Mouse (Mus musculus): ENCODE measurements at regions not wholly inside any gene's neighbourhood (a gene's known extent, or its start where the extent isn't known, plus 50 kb on each side); places are given as distances from the start of the nearest gene placed in this dataset.

DNA sequence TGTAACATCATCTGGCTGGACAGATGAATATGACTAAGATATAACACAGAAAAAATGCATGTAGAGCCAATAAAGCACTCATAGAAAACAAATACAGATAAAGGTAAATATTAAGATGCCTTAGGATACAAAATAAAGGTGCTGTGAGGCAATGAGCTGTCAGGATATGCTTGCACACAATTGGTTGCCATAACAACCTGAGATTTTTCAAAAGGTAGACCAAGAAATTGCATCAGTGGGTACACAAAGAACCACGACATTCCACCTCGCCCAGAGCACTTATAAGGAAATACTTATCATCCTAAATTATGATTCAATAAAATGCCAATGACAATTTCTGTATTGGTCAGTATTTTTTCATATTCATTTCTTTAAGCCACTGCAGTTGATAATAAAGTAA, 521.3 kb upstream of the Tbc1d2b start:
- no peak for ATAC-seq (ENCODE audit: low read depth)
- Histone ChIP-seq H3K9me3 (ENCODE audit: control insufficient read depth, low read length) (no peaks in the 10 kb centered on the region), H3K36me3 (ENCODE audit: control insufficient read depth, insufficient read depth, low read length) (no peaks in the 10 kb centered on the region), H3K27me3 (ENCODE audit: control insufficient read depth, insufficient read depth, low read length) (no peaks in the 10 kb centered on the region), H3K9ac (replicated peaks; ENCODE audit: low read depth, low read length) (no peak overlapping the region), H3K27ac (ENCODE audit: low read depth, low read length) (no peak overlapping the region), H3K4me3 (ENCODE audit: low read depth, low read length) (no peak overlapping the region), H3K4me2 (ENCODE audit: low read depth, low read length) (no peak overlapping the region), H3K4me1 (ENCODE audit: control insufficient read depth, insufficient read depth, low read length) (no peaks in the 10 kb centered on the region)
- 53% methylated on average over 2 of the region's 2 CpGs for WGBS

DNA sequence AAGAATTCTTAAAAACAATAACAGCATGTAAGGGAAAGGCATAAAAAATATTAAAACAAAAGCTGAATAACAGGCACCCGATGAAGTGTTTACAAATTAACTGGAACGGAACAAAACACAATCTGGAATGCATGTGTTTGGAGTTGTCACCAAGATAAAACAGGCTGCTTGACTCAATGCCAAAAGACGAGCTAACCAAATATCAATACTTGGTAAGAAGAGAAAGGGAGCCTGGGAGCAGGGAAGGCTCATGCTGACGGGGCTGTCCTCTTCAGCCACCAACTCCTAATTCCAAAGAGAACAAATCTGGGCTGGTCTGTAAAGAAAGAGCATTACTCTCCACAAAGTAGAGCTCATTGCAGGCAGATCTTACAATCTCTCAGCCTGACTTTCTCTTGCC, 545.4 kb upstream of the Zic4 start:
- no peak for ATAC-seq (ENCODE audit: low read depth)
- H3K4me2 ChIP-seq (ENCODE audit: low read depth, low read length): no peak overlapping the region
- no peaks in the 10 kb centered on the region for H3K9me3 ChIP-seq (ENCODE audit: control insufficient read depth, low read length)
- H3K4me1 ChIP-seq (ENCODE audit: control insufficient read depth, insufficient read depth, low read length): no peaks in the 10 kb centered on the region
- no peaks in the 10 kb centered on the region for H3K27me3 ChIP-seq (ENCODE audit: control insufficient read depth, insufficient read depth, low read length)
- no peak overlapping the region for H3K27ac ChIP-seq (ENCODE audit: low read depth, low read length)
- WGBS: 51% methylated on average over 4 of the region's 4 CpGs
- no peak overlapping the region for H3K4me3 ChIP-seq (ENCODE audit: low read depth, low read length)
- no peak overlapping the region for H3K9ac ChIP-seq (replicated peaks; ENCODE audit: low read depth, low read length)
- no peaks in the 10 kb centered on the region for H3K36me3 ChIP-seq (ENCODE audit: control insufficient read depth, insufficient read depth, low read length)

DNA sequence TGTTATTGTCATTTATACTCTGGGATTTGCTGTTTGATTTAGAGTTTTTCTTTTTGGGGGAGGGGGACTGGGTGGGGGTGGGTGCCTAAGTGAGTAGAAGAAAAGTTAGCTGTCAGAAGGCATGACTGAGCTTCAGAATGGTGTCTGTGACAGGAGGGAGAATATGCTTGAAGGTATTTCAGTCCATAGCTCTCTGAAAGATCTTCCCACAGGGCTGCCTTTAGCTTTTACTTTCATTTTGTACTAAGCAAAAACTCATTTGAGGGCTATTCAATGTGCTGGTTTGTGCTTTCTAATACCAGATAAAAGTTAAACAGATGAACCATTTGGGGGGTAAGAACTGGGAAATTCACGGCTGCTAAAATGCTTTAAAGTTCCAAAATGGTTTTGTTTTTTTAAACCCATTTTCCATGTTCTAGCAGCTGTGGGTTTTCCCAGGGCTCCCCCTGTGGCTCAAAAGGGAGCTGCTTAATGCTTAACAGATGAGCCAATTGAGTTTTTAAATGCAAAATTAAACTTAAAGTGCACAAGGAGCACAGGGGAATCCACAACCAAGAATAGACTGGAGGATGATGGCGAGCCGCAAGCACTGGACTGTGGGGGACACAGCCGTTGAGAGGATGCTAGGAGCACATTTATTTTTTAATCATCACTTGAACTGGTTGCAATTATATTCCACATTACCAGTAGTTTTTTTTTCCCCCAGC, 538.5 kb upstream of the Zic4 start:
- Histone ChIP-seq H3K27me3 (ENCODE audit: control insufficient read depth, insufficient read depth, low read length) (no peaks in the 10 kb centered on the region), H3K4me2 (ENCODE audit: low read depth, low read length) (no peak overlapping the region), H3K4me3 (ENCODE audit: low read depth, low read length) (no peak overlapping the region), H3K9ac (replicated peaks; ENCODE audit: low read depth, low read length) (no peak overlapping the region), H3K4me1 (ENCODE audit: control insufficient read depth, insufficient read depth, low read length) (no peaks in the 10 kb centered on the region), H3K9me3 (ENCODE audit: control insufficient read depth, low read length) (no peaks in the 10 kb centered on the region), H3K36me3 (ENCODE audit: control insufficient read depth, insufficient read depth, low read length) (no peaks in the 10 kb centered on the region), H3K27ac (ENCODE audit: low read depth, low read length) (no peak overlapping the region)
- peak; percentile 56; the same call in 1 of the 2 replicates for ATAC-seq (ENCODE audit: low read depth)
- 39% methylated on average over 4 of the region's 4 CpGs for WGBS

DNA sequence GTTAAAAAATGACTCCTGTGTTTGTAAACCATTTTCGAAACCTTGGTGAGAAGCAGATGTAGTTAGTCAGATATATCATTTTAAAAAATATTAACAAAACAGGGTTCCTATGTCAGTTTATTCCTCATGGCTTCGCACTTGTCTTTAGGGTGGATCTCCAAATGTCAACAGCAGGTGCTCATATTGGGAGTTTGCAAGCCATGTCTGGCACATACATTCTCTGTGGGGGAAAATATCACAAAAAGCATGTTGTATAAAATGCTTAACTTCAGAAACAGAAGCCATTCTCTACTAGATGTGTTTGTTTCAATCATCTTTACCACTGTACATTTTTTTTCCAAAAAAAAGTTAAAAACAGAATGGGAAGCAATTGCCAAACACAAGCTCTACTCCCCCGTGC, 534.7 kb upstream of the Zic4 start:
- ATAC-seq (ENCODE audit: low read depth): 0 out of 2 replicates have a peak, but pooled peaks have one; percentile 54
- Histone ChIP-seq H3K27me3 (ENCODE audit: control insufficient read depth, insufficient read depth, low read length) (no peaks in the 10 kb centered on the region), H3K36me3 (ENCODE audit: control insufficient read depth, insufficient read depth, low read length) (no peaks in the 10 kb centered on the region), H3K4me2 (ENCODE audit: low read depth, low read length) (no peak overlapping the region), H3K9ac (replicated peaks; ENCODE audit: low read depth, low read length) (no peak overlapping the region), H3K4me3 (ENCODE audit: low read depth, low read length) (no peak overlapping the region; the same call in 1 of the 2 replicates), H3K27ac (ENCODE audit: low read depth, low read length) (no peak overlapping the region), H3K4me1 (ENCODE audit: control insufficient read depth, insufficient read depth, low read length) (no peaks in the 10 kb centered on the region), H3K9me3 (ENCODE audit: control insufficient read depth, low read length) (no peaks in the 10 kb centered on the region)
- WGBS: 54% methylated on average over 3 of the region's 3 CpGs

DNA sequence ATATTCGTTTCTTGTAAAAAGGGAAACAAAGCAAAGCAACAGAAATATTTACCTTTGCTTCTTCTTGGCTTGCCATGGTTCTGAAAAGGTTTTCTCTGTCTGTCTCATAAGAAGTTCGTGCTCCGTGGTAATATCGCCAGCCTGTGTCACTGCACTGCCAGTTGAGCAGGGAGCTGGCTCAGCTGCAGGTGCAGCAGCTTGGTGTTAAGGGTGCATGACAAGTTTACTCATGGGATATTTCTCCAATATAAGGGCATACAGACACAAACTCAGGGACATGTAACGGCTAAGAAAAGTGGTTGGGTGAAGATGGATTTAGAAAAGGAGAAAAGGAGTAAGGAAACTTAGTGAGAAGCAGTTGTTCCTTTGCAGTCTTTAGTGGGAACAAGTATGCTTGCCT, 533.5 kb upstream of the Zic4 start:
- Histone ChIP-seq H3K4me2 (ENCODE audit: low read depth, low read length) (no peak overlapping the region), H3K27me3 (ENCODE audit: control insufficient read depth, insufficient read depth, low read length) (no peaks in the 10 kb centered on the region)
- 0 out of 2 replicates have a peak, but pooled peaks have one; percentile 58 for ATAC-seq (ENCODE audit: low read depth)

DNA sequence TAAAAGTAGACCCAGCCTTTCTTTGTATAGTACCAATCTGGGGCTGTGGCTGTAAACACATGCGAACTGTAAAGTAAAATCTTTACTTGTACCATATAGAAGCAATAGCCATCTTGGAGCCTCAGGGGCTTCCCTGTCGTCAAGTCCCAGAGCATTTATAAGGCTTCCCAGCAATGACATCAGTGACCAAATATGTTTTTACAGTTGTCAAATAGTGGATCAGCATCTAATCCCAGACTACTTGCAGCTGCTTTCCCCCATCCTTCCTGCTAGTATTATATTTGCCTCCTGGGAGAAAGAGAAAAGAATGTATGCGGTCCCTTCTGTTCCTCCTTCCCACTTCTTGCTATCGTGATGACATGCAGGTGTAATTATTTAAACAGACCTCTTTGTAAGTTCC, 531.5 kb upstream of the Zic4 start:
- Histone ChIP-seq H3K4me1 (ENCODE audit: control insufficient read depth, insufficient read depth, low read length) (no peaks in the 10 kb centered on the region), H3K9ac (replicated peaks; ENCODE audit: low read depth, low read length) (no peak overlapping the region), H3K4me3 (ENCODE audit: low read depth, low read length) (no peak overlapping the region), H3K27me3 (ENCODE audit: control insufficient read depth, insufficient read depth, low read length) (no peaks in the 10 kb centered on the region), H3K36me3 (ENCODE audit: control insufficient read depth, insufficient read depth, low read length) (no peaks in the 10 kb centered on the region), H3K4me2 (ENCODE audit: low read depth, low read length) (no peak overlapping the region), H3K9me3 (ENCODE audit: control insufficient read depth, low read length) (no peaks in the 10 kb centered on the region), H3K27ac (ENCODE audit: low read depth, low read length) (no peak overlapping the region)
- WGBS: 38% methylated on average over 4 of the region's 4 CpGs
- no peak for ATAC-seq (ENCODE audit: low read depth)

More for the DNA sequence above, 533.5 kb upstream of the Zic4 start:
- Histone ChIP-seq H3K4me3 (ENCODE audit: low read depth, low read length) (no peak overlapping the region), H3K27ac (ENCODE audit: low read depth, low read length) (no peak overlapping the region), H3K4me1 (ENCODE audit: control insufficient read depth, insufficient read depth, low read length) (no peaks in the 10 kb centered on the region), H3K9me3 (ENCODE audit: control insufficient read depth, low read length) (no peaks in the 10 kb centered on the region), H3K36me3 (ENCODE audit: control insufficient read depth, insufficient read depth, low read length) (no peaks in the 10 kb centered on the region), H3K9ac (replicated peaks; ENCODE audit: low read depth, low read length) (no peak overlapping the region)
- WGBS: 34% methylated on average over 5 of the region's 5 CpGs

DNA sequence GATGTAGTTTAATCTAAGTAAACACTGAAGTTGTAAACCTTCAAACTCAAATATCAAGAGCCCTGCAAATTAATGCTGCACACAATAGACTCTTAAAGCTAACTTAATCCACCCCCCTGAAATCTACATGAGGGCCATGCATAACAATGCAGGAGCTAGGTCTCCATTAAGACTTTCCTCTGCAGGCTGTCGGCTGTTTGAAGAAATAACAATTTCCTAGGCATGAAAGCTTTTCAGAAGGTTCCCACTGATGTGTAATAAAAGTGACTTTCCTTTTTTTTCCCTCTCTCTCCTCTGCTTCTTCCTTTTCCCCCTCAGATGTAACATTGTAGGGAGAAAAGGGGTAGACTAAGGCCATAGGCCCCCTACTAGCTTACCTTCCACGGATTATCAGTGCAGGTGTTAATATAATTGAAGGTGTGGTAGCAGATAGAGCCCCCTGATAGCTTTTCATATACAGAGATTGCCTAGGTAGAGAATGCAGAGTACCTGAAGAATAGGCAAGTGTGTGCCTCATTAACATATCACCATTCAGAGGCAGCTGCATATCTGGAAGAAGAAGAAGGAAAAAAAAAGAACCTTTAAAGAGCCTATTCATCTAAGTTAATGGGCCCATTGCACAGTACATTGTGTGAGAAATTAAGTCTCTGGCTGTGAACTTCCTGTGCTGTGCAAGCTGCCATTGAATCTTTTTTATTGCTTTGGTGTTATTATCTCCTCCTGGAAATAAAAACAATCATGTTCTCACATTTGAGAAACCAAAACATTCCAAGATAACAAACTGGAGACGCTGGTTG, 528.3 kb upstream of the Zic4 start:
- Histone ChIP-seq H3K9ac (replicated peaks; ENCODE audit: low read depth, low read length) (no peak overlapping the region), H3K9me3 (ENCODE audit: control insufficient read depth, low read length) (no peaks in the 10 kb centered on the region), H3K4me3 (ENCODE audit: low read depth, low read length) (no peak overlapping the region), H3K4me1 (ENCODE audit: control insufficient read depth, insufficient read depth, low read length) (no peaks in the 10 kb centered on the region), H3K27me3 (ENCODE audit: control insufficient read depth, insufficient read depth, low read length) (no peaks in the 10 kb centered on the region), H3K36me3 (ENCODE audit: control insufficient read depth, insufficient read depth, low read length) (no peaks in the 10 kb centered on the region), H3K4me2 (ENCODE audit: low read depth, low read length) (no peak overlapping the region), H3K27ac (ENCODE audit: low read depth, low read length) (no peak overlapping the region)
- 1% methylated on average over 3 of the region's 3 CpGs for WGBS
- peak; percentile 46; the same call in 1 of the 2 replicates for ATAC-seq (ENCODE audit: low read depth)

DNA sequence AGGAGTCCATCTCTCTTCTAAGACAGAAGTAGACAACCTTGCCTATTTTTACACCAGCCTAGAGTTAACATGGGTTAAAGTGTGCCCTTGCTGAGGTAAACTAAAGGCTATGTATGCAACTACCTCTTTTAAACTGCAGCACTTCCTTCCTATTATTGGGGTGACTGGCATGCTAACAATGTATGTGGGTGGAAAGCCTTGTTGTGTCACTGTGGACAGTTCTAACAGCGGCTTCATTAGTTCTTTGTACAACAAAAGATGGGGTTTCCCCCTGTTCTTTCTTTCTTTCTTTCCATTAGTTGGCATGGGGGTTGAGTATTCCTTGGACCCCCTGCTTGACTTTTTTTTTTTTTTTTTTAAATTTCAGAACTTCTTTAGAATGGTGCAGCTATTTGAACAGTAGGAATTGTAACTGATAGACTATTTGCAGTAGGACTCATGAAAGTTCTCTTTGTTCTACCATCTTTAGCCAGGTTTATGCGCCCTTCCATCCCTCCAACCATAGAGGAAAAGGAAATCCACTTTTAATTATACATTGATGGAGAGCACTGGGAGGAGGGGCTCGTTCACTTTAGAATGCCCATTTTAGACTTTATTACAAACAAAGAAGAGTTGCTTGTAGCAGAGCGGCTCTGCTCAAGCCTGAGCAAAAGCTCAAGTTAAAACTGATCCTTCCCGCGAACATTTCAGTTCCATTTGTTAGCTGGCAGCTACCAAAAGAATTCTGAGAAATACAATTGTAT, 523.9 kb upstream of the Zic4 start:
- Histone ChIP-seq H3K27me3 (ENCODE audit: control insufficient read depth, insufficient read depth, low read length) (no peaks in the 10 kb centered on the region), H3K27ac (ENCODE audit: low read depth, low read length) (no peak overlapping the region), H3K4me2 (ENCODE audit: low read depth, low read length) (no peak overlapping the region), H3K4me3 (ENCODE audit: low read depth, low read length) (no peak overlapping the region), H3K9me3 (ENCODE audit: control insufficient read depth, low read length) (no peaks in the 10 kb centered on the region), H3K36me3 (ENCODE audit: control insufficient read depth, insufficient read depth, low read length) (no peaks in the 10 kb centered on the region), H3K9ac (replicated peaks; ENCODE audit: low read depth, low read length) (no peak overlapping the region), H3K4me1 (ENCODE audit: control insufficient read depth, insufficient read depth, low read length) (no peaks in the 10 kb centered on the region)
- no peak for ATAC-seq (ENCODE audit: low read depth)
- 69% methylated on average over 6 of the region's 6 CpGs for WGBS

DNA sequence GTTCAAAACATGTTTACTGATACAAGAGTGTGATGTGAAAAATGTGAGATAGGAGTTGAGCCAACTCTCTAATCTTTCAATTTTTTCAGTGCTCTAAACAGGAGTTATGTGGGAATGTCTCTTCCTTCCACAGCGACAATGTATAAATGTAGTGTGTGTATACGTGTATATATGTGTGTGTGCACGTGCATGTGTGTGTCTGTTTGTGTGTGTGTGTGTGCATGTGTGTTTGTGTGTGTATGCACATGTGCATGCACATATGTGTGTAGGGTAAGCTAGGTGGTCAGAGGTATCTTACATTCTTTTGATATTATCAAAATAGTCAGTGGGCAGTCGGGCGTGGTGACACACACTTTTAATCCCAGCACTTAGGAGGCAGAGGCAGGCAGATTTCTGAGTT, 511.2 kb upstream of the Zic4 start:
- Histone ChIP-seq H3K4me3 (ENCODE audit: low read depth, low read length) (no peak overlapping the region), H3K9me3 (ENCODE audit: control insufficient read depth, low read length) (no peaks in the 10 kb centered on the region), H3K9ac (replicated peaks; ENCODE audit: low read depth, low read length) (no peak overlapping the region), H3K27ac (ENCODE audit: low read depth, low read length) (no peak overlapping the region), H3K4me2 (ENCODE audit: low read depth, low read length) (no peak overlapping the region), H3K27me3 (ENCODE audit: control insufficient read depth, insufficient read depth, low read length) (no peaks in the 10 kb centered on the region), H3K36me3 (ENCODE audit: control insufficient read depth, insufficient read depth, low read length) (no peaks in the 10 kb centered on the region), H3K4me1 (ENCODE audit: control insufficient read depth, insufficient read depth, low read length) (no peaks in the 10 kb centered on the region)
- ATAC-seq (ENCODE audit: low read depth): no peak
- WGBS: 97% methylated on average over 5 of the region's 5 CpGs

All from neural tube, embryonic 14.5 days (tissue).